Mouse (Mus musculus) E14TG2a.4 (cell line): ENCODE measurements at regions not wholly inside any gene's neighbourhood (a gene's known extent, or its start where the extent isn't known, plus 50 kb on each side); places are given as distances from the start of the nearest gene placed in this dataset.

Source experiments
- CTCF ChIP-seq: conservative IDR thresholded peaks from 2 replicates; pipeline ENCODE4 v1.5.1; 2014; ENCODE audit warnings: low read length
- NANOG ChIP-seq: IDR thresholded peaks from 2 replicates; pipeline ENCODE4 v1.6.1; 2014; ENCODE audit warnings: borderline replicate concordance, low read length, mixed read lengths

- no peak for TF ChIP-seq CTCF
- TF ChIP-seq NANOG: no peak
Observed at GRCm38 (mm10) chr10:84186466-84186865, 253.9 kb downstream of the Nuak1 start.
